Mouse (Mus musculus): ENCODE measurements around the gene Thrb. TPM values are rescaled to one million over a fixed set of nuclear protein-coding genes. Genes with fewer than 3 reads are reported as not detected.

The Thrb gene
- polyA plus RNA-seq, 1 experiment from 2014 or later: 1.9 TPM

DNA sequence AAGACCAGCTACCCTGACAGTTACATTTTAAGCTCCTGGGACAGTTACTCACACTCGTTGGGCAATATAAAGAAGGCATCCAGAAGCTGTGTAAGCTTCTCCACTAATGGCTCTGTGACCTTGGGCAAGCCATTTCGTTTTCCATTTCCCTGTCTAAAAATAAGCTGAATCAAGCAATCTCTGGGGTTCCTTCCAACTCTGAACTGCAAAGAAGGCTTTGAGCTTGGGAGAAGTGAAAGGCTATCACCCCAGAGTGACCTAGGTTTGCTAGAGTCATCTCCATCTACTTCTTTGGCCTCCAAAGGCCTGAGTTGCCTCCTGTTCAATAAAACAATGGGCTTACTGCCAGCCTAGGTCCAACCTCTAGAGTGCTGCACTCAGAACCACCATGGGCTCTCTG is 242.4 kb downstream of the Thrb start:
- Histone ChIP-seq H3K36me3 (no peaks in the 10 kb centered on the region), H3K9me3 (replicated peaks) (no peaks in the 10 kb centered on the region), H3K9ac (no peak overlapping the region), H3K4me3 (no peak overlapping the region), H3K27me3 (replicated peaks) (no peaks in the 10 kb centered on the region), H3K27ac (no peak overlapping the region), H3K4me2 (no peak overlapping the region), H3K4me1 (no peaks in the 10 kb centered on the region)
- no peak for ATAC-seq
- 46% methylated on average over 2 of the region's 2 CpGs for WGBS (ENCODE audit: insufficient replicate concordance)

- 40% methylated on average over 2 of the region's 2 CpGs for WGBS (ENCODE audit: insufficient replicate concordance)
- Histone ChIP-seq H3K27me3 (replicated peaks) (no peaks in the 10 kb centered on the region), H3K9me3 (replicated peaks) (no peaks in the 10 kb centered on the region), H3K4me1 (no peaks in the 10 kb centered on the region), H3K4me3 (no peak overlapping the region), H3K4me2 (no peak overlapping the region), H3K27ac (no peak overlapping the region), H3K9ac (no peak overlapping the region), H3K36me3 (no peaks in the 10 kb centered on the region)
- no peak for ATAC-seq
Measured at GRCm38 (mm10) chr14:17903121-17903520, 243.1 kb downstream of the Thrb start.

- no peaks in the 10 kb centered on the region for H3K36me3 ChIP-seq
- no peak overlapping the region for H3K27ac ChIP-seq
- WGBS (ENCODE audit: insufficient replicate concordance): 52% methylated on average over 1 of the region's 1 CpGs
- no peak overlapping the region for H3K9ac ChIP-seq
- no peak overlapping the region for H3K4me3 ChIP-seq
- no peak for ATAC-seq
- H3K27me3 ChIP-seq (replicated peaks): no peaks in the 10 kb centered on the region
- H3K4me1 ChIP-seq: no peaks in the 10 kb centered on the region
- no peaks in the 10 kb centered on the region for H3K9me3 ChIP-seq (replicated peaks)
- H3K4me2 ChIP-seq: no peak overlapping the region
Measured at GRCm38 (mm10) chr14:17904554-17904953, 244.5 kb downstream of the Thrb start.

DNA sequence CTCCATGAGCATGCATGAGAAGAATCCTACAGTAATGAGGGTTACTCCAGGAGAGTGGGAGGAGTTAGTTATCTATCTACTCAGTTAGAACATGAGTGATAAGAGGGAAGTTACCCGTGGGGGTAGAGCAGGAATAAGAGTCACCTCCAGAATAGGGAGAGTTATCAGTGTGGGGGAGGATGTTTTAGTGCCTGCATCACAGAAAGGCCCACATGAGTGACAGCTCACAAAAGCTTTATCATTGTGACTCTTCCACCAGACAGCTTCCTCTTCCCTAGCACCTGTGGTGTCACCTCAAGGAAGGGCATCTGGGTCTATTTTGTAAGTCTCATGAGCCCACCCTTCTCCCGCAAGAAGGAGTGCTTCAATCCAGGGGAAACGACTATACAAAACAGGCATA is 245.6 kb downstream of the Thrb start:
- 28% methylated on average over 3 of the region's 3 CpGs for WGBS (ENCODE audit: insufficient replicate concordance)
- no peaks in the 10 kb centered on the region for H3K9me3 ChIP-seq (replicated peaks)
- no peak overlapping the region for H3K4me3 ChIP-seq

DNA sequence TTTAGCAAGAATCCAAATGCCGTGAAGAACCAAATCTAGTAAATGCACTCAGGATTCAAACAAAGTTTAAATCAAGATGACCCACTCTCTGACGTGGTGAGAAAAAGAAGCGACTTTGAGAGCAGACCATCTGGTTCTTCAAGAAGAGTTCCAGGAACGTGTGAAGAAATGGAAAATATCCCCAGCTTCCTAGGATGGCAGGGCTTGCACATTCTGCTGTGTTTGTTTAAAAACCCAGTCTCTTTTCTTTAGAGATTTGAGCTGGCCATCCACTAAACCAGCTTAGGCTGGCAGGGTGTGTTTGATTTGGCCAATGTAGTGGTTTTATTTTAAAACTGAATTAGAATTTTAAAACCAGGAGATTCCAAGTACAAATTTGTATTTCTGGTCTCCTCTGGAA is 246.9 kb downstream of the Thrb start:
- Histone ChIP-seq H3K4me3 (no peak overlapping the region), H3K9me3 (replicated peaks) (no peaks in the 10 kb centered on the region), H3K4me2 (no peak overlapping the region), H3K27me3 (replicated peaks) (no peaks in the 10 kb centered on the region), H3K27ac (no peak overlapping the region), H3K9ac (no peak overlapping the region), H3K36me3 (no peaks in the 10 kb centered on the region), H3K4me1 (no peaks in the 10 kb centered on the region)
- 53% methylated on average over 4 of the region's 4 CpGs for WGBS (ENCODE audit: insufficient replicate concordance)
- ATAC-seq: no peak

More for the DNA sequence above, 245.6 kb downstream of the Thrb start:
- no peak overlapping the region for H3K27ac ChIP-seq
- H3K4me1 ChIP-seq: no peaks in the 10 kb centered on the region
- no peak overlapping the region for H3K4me2 ChIP-seq
- ATAC-seq: no peak
- H3K9ac ChIP-seq: no peak overlapping the region
- H3K27me3 ChIP-seq (replicated peaks): no peaks in the 10 kb centered on the region
- H3K36me3 ChIP-seq: no peaks in the 10 kb centered on the region

- H3K4me2 ChIP-seq: no peak overlapping the region
- H3K4me1 ChIP-seq: no peaks in the 10 kb centered on the region
- H3K9ac ChIP-seq: no peak overlapping the region
- ATAC-seq: no peak
- WGBS (ENCODE audit: insufficient replicate concordance): 47% methylated on average over 3 of the region's 3 CpGs
- no peak overlapping the region for H3K4me3 ChIP-seq
- H3K27me3 ChIP-seq (replicated peaks): no peaks in the 10 kb centered on the region
- H3K9me3 ChIP-seq (replicated peaks): no peaks in the 10 kb centered on the region
- H3K36me3 ChIP-seq: no peaks in the 10 kb centered on the region
- no peak overlapping the region for H3K27ac ChIP-seq
Measured at GRCm38 (mm10) chr14:17911157-17911556, 251.1 kb downstream of the Thrb start.

- WGBS (ENCODE audit: insufficient replicate concordance): 60% methylated on average over 6 of the region's 6 CpGs
Measured at GRCm38 (mm10) chr14:17912573-17913207, 252.6 kb downstream of the Thrb start.

GRCm38 (mm10) chr14:17915556-17915955 is 255.5 kb downstream of the Thrb start:
- Histone ChIP-seq H3K4me3 (no peak overlapping the region), H3K9ac (no peak overlapping the region), H3K36me3 (no peaks in the 10 kb centered on the region), H3K9me3 (replicated peaks) (no peaks in the 10 kb centered on the region), H3K4me1 (no peaks in the 10 kb centered on the region), H3K4me2 (no peak overlapping the region), H3K27me3 (replicated peaks) (no peaks in the 10 kb centered on the region), H3K27ac (no peak overlapping the region)
- ATAC-seq: no peak
- 55% methylated on average over 2 of the region's 2 CpGs for WGBS (ENCODE audit: insufficient replicate concordance)

More at GRCm38 (mm10) chr14:17912573-17913207, 252.6 kb downstream of the Thrb start:
- H3K4me2 ChIP-seq: no peak overlapping the region
- no peak overlapping the region for H3K4me3 ChIP-seq
- no peaks in the 10 kb centered on the region for H3K36me3 ChIP-seq
- no peak overlapping the region for H3K27ac ChIP-seq
- H3K9ac ChIP-seq: no peak overlapping the region
- H3K27me3 ChIP-seq (replicated peaks): no peaks in the 10 kb centered on the region
- no peaks in the 10 kb centered on the region for H3K9me3 ChIP-seq (replicated peaks)
- H3K4me1 ChIP-seq: no peaks in the 10 kb centered on the region
- ATAC-seq: no peak

DNA sequence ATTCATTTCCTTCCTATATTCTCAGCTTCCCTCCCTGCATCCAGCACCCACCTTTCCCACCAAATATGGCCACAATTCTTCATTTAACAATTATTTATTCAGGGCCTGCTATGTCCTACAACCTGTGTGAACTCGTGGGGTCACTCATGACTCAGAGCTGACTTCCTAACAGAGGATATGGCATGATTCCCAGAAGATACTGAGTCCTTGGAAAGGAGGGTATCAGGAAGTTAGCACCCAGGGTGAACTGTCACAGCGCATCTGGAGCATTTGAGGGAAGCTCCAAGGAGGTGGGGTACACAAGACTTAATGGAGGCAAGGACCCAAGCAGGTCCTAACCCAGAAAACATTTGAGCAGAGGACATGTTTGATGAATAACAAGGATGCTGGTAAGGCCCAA is 256.6 kb downstream of the Thrb start:
- Histone ChIP-seq H3K4me3 (no peak overlapping the region), H3K27me3 (replicated peaks) (no peaks in the 10 kb centered on the region), H3K4me2 (no peak overlapping the region), H3K27ac (no peak overlapping the region), H3K9me3 (replicated peaks) (no peaks in the 10 kb centered on the region), H3K4me1 (no peaks in the 10 kb centered on the region), H3K36me3 (no peaks in the 10 kb centered on the region), H3K9ac (no peak overlapping the region)
- ATAC-seq: no peak
- WGBS (ENCODE audit: insufficient replicate concordance): 41% methylated on average over 2 of the region's 2 CpGs

DNA sequence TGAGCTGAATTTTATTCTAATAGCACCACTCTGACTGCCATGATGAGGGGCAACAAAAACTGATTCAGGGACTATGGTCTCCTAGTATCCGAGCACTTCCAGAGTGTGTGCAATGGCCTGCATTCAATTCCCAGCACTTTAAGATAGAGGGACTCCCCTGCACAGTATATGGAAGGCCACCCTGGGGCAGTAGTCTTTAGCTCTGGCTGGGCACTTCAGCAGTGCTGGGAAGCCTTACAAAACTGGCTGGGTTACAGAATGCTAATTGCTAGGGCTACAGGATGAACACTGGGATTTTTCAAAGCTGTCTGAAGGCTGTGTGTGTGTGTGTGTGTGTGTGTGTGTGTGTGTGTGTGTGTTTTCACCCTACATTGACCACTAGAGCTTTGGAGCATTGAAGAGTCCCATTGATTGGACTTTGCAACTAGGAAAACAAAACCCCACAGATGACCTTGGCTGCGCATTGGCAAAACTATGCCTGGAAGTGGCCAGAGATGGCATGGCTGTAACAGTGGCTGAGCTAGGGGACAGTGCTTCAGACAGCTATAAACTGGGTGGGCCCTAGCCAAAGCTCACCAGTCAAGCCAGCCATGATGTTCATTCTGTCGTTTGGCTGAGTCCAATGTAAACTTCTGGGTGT is 257.2 kb downstream of the Thrb start:
- H3K27me3 ChIP-seq (replicated peaks): no peaks in the 10 kb centered on the region
- H3K9ac ChIP-seq: no peak overlapping the region
- WGBS (ENCODE audit: insufficient replicate concordance): 57% methylated on average over 3 of the region's 3 CpGs
- ATAC-seq: no peak
- H3K9me3 ChIP-seq (replicated peaks): no peaks in the 10 kb centered on the region
- H3K36me3 ChIP-seq: no peaks in the 10 kb centered on the region
- H3K4me1 ChIP-seq: no peaks in the 10 kb centered on the region
- no peak overlapping the region for H3K27ac ChIP-seq
- H3K4me3 ChIP-seq: no peak overlapping the region
- no peak overlapping the region for H3K4me2 ChIP-seq

DNA sequence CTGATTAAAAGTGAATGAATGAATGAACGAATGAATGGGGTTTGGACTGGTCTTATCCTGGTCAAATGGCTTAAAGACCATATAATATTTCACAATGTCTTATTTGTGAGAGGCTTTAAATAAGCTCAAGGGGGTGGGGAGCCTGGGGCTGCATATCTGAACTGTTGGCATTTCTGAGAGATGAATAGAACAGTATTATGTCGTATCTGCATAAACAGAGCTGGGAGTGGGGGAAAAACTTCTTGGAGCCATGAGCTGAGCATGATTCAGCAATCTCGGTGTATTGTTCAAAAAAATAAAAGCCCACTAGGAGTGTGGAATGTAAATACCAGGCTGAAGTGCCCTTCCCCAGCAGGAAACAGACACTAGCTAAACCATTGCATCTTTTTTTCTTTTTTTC is 257.8 kb downstream of the Thrb start:
- WGBS (ENCODE audit: insufficient replicate concordance): 43% methylated on average over 3 of the region's 3 CpGs
- no peak for ATAC-seq

DNA sequence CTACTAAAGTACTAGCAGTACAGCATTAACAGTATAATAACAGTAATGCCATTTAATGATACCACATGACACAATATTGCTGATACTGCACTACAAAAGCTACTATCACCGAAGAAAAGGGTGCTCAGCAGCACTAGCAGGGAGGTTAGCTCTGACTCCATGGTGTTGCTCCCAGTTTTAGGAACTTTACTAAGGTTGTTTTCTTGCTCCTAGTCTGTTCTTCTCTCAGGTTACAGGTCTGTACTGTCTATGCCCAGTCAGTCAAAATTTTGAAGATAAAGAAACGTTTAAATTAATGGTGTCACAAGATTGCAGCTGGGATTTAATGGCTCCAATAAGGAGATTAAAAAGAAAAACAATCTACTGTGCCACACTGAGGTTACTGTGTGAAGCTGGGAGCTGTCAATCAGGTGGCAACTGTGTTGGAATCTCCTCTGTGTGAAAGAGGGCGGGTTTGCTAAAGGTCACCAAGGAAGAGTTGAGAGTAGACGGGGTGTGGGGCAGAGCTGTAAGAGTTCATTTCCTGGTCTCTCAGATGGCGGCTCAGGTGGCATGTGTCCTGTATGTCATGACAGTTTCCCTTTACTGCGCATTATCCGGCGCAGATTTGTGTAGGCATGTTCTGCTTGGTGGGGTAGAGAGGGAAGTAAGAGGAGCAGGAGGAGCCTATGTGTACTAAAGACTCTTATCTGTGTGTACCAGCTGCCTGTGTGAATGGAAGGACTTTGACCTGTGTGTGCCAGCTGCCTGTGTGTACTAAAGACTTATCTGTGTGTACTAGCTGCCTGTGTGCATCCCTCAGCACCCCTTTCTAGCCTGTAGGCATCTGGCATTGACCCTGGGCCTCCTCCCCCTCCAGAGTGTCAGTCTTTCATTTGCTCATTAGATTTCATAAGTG is 263.0 kb downstream of the Thrb start:
- no peaks in the 10 kb centered on the region for H3K9me3 ChIP-seq (replicated peaks)
- ATAC-seq: peak; percentile 47; the same call in 1 of the 2 replicates
- 51% methylated on average over 8 of the region's 8 CpGs for WGBS (ENCODE audit: insufficient replicate concordance)
- H3K27me3 ChIP-seq (replicated peaks): no peaks in the 10 kb centered on the region
- no peaks in the 10 kb centered on the region for H3K36me3 ChIP-seq
- peaks cover 3% of the 10 kb centered on the region; the same call in 1 of the 2 replicates for H3K4me1 ChIP-seq
- H3K4me2 ChIP-seq: no peak overlapping the region
- H3K9ac ChIP-seq: no peak overlapping the region
- no peak overlapping the region for H3K27ac ChIP-seq
- H3K4me3 ChIP-seq: no peak overlapping the region

More for the DNA sequence above, 257.8 kb downstream of the Thrb start:
- H3K9me3 ChIP-seq (replicated peaks): no peaks in the 10 kb centered on the region
- no peak overlapping the region for H3K4me2 ChIP-seq
- no peak overlapping the region for H3K27ac ChIP-seq
- H3K27me3 ChIP-seq (replicated peaks): no peaks in the 10 kb centered on the region
- H3K9ac ChIP-seq: no peak overlapping the region
- H3K36me3 ChIP-seq: no peaks in the 10 kb centered on the region
- H3K4me3 ChIP-seq: no peak overlapping the region
- no peaks in the 10 kb centered on the region for H3K4me1 ChIP-seq
